Mouse (Mus musculus) common myeloid progenitor, adult 5-6 weeks (primary cell): ENCODE results near the gene Scube1. TPM values are rescaled to one million over a fixed set of nuclear protein-coding genes. Genes with fewer than 3 reads are reported as not detected.

Experiments
- ATAC-seq: replicated peaks from 2 replicates; pipeline ENCODE4 v1.8.0; 2016; ENCODE audit warnings: low read depth, mild to moderate bottlenecking, moderate TSS enrichment, inconsistent platforms; ENCODE audit not compliant: poor library complexity, severe bottlenecking
- total RNA-seq: library from RNA; stranded (forward); fragments of 200-1000, 187-1606 nt; gene quantifications from 2 replicates; pipeline ENCODE4 v1.2.3, GENCODE M21; 2017

Scube1 gene
- total RNA-seq, 1 experiment from 2014 or later: not detected

- ATAC-seq: no peak
Observed at GRCm38 (mm10) chr15:83573606-83574005, 151.2 kb downstream of the Scube1 start.

GRCm38 (mm10) chr15:83572132-83572531 is 152.7 kb downstream of the Scube1 start:
- no peak for ATAC-seq

- ATAC-seq: no peak
Observed at GRCm38 (mm10) chr15:83571636-83572035, 153.2 kb downstream of the Scube1 start.

- ATAC-seq: peak; percentile 16; the same call in 1 of the 2 replicates
Observed at GRCm38 (mm10) chr15:83570641-83571040, 154.2 kb downstream of the Scube1 start.

GRCm38 (mm10) chr15:83569682-83570081 is 155.1 kb downstream of the Scube1 start:
- ATAC-seq: peak; percentile 45

GRCm38 (mm10) chr15:83568544-83568943 is 156.3 kb downstream of the Scube1 start:
- no peak for ATAC-seq

- ATAC-seq: no peak
Observed at GRCm38 (mm10) chr15:83567728-83568127, 157.1 kb downstream of the Scube1 start.

- no peak for ATAC-seq
Observed at GRCm38 (mm10) chr15:83566006-83566405, 158.8 kb downstream of the Scube1 start.

- ATAC-seq: no peak
Observed at GRCm38 (mm10) chr15:83565434-83565833, 159.4 kb downstream of the Scube1 start.

GRCm38 (mm10) chr15:83563857-83564651 is 160.8 kb downstream of the Scube1 start:
- ATAC-seq: peak; percentile 42

- ATAC-seq: peak; percentile 55
Observed at GRCm38 (mm10) chr15:83563327-83563856, 161.4 kb downstream of the Scube1 start, which contains the start of the genes Tspo and Mcat. Tspo (plus strand) TSS chr15:83563592. Mcat (minus strand) TSS chr15:83563787.

- ATAC-seq: peak; percentile 73
Observed at GRCm38 (mm10) chr15:83562626-83563270, 162.1 kb downstream of the Scube1 start.

- ATAC-seq: peak; percentile 23; the same call in 1 of the 2 replicates
Observed at GRCm38 (mm10) chr15:83560941-83561477, 163.8 kb downstream of the Scube1 start.

GRCm38 (mm10) chr15:83555161-83555974 is 169.5 kb downstream of the Scube1 start:
- peak; percentile 85 for ATAC-seq

Other genes with a start within 250 kb of the Scube1 start
- gene Ttll1, start 214.1 kb downstream of the Scube1 start, total RNA-seq: 6.3 and 8.5 TPM in 2 replicates
- not detected in 2 replicates for gene Bik, start 198.2 kb downstream of the Scube1 start, total RNA-seq
- gene Tspo, start 161.4 kb downstream of the Scube1 start, total RNA-seq: 60.8 and 78.3 TPM in 2 replicates
- 15.0 and 25.3 TPM in 2 replicates for gene Mcat, start 161.2 kb downstream of the Scube1 start, total RNA-seq
- gene Ttll12, start 129.9 kb downstream of the Scube1 start, total RNA-seq: 22.5 and 26.0 TPM in 2 replicates
- not detected in 2 replicates for gene Mpped1, start 54.4 kb upstream of the Scube1 start, total RNA-seq